Mouse (Mus musculus) adrenal gland, postnatal 4 days (tissue): ENCODE results near the gene Epha3. TPM values are rescaled to one million over a fixed set of nuclear protein-coding genes. Genes with fewer than 3 reads are reported as not detected.

Experiments
- DNase-seq, 2 experiments: peaks; one replicate each; pipeline ENCODE4 v3.0.0; 2021 to 2022; ENCODE audit warnings: low spot score in 2 of 2, mixed read lengths in 2 of 2
- total RNA-seq, 2 experiments: library from RNA; stranded (reverse); gene quantifications; 2 replicates each; pipeline ENCODE4 v1.2.3; 2021

The Epha3 gene
- total RNA-seq, 2 experiments from 2014 or later = 8.8 to 8.9 TPM

DNA sequence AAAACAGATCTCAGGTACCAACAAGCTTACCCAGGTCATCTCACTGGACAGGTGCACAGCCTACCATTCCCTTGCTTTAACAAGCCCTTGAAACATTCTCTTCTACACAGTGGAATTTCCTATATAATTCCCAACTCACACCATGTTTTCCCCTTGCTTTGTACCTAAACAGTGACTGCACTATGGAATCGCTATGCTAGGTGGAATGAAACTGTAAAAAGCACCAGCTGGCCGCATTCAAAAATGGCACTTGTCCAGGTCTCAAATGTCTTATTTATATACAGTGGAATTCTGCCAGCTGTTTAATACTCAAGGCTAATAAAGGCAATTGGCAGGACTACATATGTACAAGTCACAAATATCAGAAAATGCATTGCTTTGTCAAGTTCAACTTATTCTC lies 71.9 kb downstream of the Epha3 start:
- DNase-seq = no peak

DNA sequence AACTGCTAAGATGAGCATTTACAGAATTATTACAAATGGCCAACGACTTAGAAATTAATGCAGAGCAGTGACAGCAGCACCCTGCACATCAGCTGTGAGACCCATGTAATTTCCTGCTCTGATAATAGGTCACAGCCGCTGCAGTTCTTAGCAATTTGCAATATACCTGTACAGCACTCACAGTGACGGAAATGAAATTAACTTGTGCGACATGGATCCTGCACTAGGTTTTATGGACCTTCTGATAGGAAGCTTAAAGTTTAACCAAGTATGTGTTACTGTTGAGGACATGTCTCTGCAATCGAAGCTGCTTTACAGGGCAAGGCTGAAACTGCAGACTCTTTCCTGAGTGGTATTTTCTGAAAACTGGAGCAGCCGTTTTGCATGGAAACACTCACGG lies 80.4 kb downstream of the Epha3 start:
- no peak for DNase-seq

DNA sequence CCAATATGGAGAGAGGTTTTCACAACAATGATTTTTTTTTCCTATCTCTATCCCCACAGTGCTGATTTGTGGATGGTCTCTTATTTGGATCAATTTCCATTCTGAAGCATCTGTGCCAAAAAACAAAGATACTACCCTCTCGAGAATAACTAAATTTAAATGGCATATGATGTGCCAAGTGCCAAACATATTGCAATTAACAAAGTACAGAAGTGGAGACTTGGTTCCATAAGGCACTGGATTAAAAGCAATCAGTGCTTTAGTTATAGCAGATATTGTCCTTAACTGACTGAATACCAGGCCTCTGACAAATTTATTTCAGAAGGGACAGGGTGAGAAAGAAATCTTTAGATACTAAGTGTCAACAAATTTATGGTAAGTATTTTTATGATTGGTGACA lies 81.9 kb downstream of the Epha3 start:
- no peak for DNase-seq

DNA sequence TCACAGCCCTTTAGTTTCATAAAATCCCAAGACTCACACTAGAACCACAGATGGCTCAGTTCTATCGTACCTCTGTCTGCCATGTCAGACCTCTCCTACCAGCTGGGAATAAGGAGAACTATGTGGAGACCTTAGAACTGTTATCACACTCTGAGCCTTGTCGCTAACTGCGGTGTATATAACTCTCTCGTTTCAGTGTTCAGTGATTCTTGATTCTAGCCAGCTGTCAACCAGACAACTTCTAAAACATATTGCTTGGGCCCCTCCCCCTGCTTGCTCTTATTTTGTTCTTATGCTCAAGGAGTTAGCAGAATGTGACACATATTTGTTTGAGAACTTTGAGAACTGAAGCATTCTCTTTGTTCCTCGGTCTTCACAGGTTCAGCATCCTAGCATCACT lies 83.8 kb downstream of the Epha3 start:
- no peak for DNase-seq

DNA sequence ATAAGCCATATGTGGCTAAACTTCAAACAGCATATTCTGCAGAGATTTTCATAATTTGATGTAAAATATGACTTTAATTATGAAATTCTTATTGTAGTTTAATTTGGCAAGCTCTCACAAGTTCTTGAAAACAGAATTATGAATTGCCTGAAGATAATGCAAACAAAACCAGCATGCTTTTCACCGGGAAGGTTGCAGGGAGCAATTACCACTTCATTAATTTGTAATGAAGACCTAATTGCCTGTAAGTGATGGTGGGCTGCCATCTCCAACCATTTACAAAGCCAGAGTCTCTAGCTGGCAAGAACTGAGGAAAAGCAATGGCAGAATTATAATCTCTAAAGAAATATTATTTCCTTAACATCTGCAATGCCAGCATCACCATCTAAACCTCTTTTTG lies 86.2 kb downstream of the Epha3 start:
- no peak for DNase-seq

DNA sequence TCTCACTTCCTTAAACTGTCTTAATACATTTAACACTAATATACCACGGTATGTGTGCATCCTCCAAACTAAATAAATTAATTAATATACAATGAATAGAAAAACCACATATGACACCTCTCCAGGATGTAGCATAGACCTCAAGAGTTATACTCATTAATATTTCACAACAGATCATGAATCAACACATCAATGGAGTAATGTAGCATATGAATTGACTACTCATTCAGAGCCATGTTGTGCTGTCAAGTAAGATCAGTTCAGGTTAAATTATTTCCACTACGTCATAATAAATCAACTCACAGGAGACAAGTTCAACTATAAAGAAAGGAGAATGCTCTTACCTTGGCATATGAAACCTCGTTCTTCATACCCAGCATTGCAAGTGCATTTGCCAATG lies 91.4 kb downstream of the Epha3 start:
- no peak for DNase-seq

DNA sequence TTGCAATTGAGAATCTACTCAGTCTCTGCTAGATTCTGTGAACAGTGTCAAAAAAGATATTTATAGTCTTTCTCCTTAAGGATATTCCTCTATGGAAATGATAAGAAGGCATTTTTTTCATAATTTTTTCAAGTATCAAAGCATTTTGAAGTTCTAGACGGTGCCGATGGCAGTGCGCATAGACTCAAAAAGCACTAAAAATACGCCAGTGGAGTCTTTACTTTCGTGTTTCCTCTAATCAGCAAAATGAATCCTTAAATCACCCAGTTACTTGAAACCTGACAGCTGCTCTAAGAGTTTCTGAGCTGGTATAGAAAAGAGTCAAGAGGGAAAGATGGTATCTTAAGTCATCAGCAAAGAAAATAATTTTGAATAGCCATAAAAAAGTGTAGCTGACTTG lies 96.4 kb downstream of the Epha3 start:
- DNase-seq = no peak

DNA sequence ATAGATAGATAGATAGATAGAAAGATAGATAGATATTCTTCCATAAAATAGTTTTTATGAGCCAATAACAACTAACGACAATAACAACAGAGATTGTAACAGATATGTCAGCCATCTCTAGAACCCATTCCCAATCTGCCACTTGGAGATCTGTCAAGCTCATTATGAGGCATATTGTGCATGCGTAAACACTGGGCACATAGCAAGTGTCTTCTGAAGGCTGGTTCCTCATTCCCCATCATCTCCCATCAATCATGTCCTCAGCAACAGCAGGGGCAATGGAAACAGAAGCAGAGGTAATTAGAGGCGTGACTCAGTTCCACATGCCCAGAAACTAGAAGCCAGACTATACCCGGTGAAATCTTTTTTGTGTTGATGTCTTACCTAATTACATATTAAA lies 102.8 kb downstream of the Epha3 start:
- no peak for DNase-seq

DNA sequence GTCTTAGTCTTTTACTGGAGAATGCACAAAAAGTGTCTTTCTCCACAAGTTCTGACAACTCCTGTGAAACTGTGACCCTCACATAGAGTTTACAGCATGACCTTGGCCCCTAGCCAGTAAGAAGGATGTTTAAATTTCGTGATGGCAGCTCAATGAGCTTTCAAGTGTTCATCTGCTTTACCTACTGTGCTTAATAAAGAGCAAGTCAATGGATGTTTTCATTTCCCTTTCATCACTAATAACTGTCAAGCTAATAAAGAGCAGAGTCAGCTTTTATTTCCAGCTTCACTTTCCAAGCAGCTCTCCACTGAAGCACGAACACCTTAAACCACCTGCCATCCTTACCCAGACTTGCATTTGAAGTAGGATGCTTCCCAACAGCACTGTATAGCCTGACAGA lies 103.9 kb downstream of the Epha3 start:
- no peak for DNase-seq

DNA sequence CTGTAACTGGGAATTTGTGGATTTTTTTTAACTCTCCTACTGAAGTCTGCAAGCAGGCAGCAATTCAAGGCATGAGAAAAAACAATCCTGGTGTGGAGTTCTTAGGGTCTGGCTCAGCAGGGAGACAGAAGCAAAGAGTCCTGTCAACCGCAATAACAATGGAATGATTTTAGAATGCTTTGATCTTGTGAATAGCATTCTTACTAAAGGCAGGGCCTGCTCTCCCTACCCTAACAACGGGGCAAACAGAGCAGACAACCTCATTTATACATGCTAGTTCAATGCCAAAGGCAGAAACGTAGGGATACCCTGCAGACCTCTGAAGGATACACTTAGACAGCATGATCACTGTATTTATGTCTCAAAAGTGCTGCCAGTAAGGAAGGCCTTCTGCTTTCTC lies 110.9 kb downstream of the Epha3 start:
- no peak for DNase-seq

DNA sequence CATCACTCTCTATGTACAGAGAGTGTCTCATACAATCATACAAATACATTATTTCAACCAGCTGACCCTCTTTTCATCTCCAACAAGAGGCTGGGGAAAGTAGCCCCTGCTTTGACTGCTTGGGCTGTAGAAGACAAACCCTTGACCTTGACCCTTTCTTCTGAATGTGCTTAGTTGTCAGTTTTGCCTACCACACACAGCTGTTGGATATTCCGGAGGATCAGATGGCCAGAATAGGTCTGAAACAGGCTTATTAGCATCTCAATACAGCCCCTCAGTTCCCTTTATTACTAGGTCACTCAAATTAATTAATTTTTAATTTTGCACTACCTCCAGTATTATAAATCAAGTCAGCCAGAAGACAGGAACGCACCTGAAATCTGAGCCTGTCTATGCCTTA lies 116.2 kb downstream of the Epha3 start:
- no peak for DNase-seq

DNA sequence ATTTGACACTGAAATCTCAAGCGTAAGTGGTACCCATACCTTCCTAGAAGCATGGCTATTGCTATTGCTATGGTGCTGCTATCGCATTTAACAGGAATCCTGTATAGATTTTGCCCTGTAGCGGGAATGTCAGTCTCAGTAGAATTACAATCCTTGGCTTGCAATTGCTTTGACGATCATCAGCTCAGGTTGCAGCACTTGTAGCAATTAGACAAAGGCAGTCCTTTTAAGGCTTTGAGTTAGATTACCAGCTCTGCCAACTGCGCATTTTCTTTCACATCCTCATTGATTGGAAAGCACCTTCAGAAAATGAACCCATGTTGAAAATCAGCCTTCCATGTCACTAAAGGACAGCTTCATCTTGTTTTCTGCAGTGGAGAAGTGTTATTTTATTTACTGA lies 118.5 kb downstream of the Epha3 start:
- DNase-seq = no peak

DNA sequence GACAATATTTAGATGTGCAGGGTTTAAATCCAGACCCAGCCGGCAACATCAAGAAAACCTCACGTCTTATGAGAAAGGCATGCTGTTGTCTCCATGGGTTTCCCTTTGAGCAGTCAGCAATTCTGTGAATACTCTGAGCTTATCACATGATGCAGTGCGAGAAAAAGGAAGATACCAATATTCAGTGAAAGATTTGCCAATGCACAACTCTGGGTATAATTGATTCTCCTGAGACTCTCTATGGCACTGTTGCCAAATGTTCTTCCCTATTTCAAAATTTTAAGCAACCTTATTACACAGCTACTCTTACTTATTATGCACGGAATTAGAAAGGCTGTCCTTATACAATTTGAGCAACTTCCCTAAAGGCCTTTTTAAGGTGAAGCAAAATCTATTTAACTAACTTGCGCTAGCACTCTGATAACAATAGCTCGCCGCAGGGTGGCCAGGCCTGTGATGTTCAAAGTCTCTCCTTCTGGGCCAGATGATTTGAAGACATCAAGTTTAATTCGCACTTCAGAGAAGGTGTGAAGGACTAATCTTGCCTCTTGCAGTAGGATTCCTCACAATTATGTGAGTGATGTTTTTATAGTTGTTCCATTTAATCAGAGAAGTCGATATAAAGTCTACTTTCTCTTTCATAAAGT lies 120.6 kb downstream of the Epha3 start:
- no peak for DNase-seq

DNA sequence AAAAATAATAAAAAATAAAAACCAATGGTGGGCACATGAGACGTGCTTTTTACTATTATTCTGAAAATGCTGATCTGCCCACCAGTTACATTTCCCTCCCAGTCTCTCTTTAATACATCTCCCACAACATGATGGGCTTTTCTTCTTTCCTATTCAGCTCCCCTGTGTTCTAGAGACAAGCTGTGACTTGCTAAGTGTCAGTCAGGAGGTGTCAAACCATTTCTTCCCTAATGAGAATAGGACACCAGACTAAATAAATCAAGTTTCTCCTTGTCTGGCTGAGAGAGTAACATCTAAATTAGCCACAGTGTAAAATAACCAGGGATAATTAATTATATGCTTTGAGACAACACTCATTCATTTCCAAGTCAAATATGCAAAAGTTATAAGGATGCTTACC lies 144.7 kb downstream of the Epha3 start:
- DNase-seq = no peak

DNA sequence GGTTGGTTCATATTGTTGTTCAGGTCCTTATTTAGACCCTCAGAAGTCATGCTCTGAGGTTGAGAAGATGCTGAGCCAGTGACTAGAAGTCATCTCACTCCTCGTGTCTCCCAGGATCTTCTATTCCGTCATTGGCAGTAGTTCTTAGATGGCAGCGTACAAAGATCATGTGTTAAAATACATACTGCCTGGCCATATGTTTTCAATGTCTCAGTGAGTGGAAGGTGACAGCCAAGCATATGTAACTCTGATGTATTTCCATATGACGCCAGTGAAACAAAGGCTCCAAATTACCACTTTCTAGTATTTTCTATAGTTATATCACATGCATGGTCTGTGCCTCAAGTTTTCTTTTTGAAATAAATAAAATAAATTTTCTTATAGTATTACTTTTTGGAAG lies 146.7 kb downstream of the Epha3 start:
- no peak for DNase-seq

DNA sequence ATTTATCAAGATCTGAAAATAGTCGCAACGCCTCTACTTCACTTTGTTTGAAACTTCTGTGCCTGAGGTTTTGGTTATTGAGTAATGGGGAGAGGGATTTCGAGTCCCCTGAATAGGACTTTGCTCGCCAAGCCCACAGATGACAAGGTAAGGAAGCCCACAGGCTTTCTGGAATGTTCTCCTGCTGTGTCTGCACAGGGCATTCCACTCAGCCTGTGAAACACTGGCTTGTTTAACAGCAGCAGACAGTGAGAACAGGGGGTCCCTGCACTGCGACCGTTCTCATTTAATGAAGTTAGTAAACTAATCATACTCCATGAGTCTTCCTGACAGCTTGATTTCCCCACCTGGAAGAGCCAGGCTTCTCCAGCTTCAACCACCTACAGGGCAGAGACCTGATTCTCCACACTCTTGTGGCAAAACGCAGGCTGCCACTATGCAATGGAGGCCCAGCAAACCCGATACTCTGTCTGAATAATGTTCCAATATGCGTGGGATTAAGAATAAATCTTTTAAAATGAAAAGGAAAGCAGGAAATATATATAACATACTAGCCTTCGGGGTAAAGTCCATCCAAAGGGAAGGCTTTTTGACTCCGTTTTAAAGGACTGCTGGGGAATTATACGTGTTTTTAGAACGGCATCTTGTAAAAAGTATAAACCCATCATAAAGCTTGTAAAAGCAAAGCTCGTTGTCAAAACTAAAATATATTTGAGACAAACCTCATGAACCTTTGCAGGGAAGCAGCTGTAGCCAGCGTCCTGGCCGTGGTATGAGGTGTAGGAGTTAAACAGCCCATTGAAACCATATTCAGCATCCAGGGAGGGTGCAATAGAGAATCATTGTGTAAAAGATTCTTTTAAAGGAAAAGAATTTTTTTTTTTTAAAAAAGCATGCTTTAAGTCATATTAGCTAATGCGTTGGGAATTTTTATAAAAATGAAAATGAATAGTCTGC lies 156.8 kb downstream of the Epha3 start:
- no peak for DNase-seq

DNA sequence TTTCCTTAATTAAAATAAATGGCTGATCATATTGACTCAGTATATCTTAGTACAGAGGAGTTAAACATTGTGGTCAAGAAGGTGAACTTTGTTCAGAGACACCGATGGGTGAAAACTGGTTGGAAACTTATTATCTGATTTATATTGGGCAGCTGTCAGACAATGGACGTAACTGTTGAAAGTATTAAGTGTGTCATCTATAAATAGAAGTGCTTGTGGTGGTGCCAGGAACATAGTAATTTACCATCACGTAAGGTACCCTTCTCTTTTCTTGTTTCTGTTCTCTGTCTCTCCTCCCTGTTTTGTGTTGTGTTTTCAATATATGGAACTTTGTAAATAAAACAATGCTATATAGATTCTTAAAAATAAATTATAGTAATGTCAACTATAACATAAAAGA lies 174.6 kb downstream of the Epha3 start:
- no peak for DNase-seq

DNA sequence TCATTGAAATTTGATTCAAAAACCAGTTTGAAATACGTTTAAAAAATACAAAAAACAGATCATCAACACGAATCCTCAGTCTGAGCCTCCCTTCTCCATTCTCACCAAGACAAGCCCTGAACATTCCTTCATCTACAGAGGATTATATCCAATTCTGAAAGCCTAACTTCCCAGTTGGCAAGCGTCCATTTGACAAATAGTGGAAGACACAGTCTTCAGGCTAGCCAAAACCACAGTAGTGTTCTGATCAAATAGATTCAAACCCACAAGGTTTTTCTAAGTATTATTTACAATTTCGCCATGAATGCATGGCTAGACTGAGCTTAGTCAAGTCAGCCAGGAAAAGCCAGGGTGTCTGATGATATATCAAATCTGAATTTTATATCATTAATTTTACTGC lies 179.8 kb downstream of the Epha3 start:
- DNase-seq = no peak

DNA sequence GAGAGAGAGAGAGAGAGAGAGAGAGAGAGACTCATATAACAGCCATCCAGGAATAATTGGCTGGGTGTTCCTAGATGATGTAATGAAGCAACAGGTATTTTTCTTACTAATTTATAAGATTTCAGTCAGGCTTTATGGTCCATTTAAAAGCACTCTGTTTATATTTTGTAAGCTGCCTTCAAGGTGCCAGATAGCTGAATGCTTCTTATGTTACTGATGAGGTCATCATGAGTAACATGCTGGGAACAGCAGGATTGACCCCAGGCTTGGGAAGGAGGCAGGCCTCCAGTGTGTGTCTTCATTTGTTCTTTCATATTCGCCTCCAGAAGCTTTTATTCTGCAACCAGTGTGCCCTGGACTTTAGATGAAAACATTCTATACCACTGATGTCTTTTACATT lies 189.5 kb downstream of the Epha3 start:
- no peak for DNase-seq

DNA sequence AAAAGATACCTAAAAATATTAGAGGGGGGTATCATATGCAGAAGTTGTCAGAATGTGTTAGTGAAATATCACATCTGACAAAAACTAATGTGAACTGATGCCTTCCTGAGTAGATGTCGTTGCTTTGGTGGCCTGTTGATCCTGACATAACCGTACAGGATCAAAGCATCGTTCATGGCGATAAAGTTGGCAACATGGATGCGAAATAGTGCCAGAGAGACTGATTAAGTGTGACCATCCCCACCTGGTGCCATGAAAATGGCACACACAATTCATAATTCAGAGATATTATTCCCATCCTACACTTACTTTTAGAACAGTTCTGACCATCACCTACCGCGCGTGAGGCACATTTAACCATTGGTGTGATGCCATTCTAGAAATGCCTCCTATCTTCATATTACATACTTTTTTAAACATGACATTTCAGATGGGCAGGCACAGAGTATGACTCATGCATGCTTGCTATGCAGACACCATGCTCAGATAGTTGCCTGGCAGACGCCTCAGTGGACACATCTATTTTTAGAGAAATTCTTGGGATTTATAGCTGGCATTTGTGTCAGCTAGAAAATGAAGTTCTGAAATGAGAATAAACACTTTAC lies 190.6 kb downstream of the Epha3 start:
- DNase-seq = no peak

DNA sequence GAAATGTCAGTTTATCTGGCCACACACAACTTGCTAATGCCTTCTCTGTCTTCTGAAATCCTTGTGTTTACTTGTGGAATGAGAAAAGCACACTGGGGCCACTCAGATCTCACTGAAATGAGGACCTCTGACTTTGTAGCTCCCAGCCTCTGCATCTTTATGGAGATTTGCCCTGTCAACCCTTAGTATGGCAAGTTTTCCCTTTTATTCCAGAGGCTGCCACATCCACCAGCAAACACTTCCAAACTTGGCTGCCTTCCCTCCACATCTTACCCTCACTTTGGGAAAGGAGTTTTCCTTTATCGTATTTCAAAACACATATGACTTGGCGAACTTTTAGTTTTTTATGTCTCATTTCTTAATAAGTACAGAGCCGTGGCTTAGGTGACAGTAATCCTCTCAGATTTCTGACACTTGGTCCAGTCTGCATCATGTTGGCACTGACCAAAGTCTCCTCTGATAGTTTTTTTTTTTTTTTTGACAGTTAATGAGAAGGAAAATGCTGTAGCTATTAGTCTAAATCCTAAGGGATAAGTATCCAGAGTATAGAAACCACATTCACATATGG lies 198.0 kb downstream of the Epha3 start:
- no peak for DNase-seq
